Mouse (Mus musculus) forebrain, embryonic 12.5 days (tissue): Measurements from ENCODE around the gene Pold1. TPM values are rescaled to one million over a fixed set of nuclear protein-coding genes. Genes with fewer than 3 reads are reported as not detected.

Experiments used
- ATAC-seq: fragments of 200-750 bp; cut with Nextera tagmentation; 2 replicates; pipeline ENCODE4 v1.8.0; 2017; ENCODE audit warnings: moderate TSS enrichment; ENCODE audit not compliant: low FRiP score
- H3K27ac ChIP-seq: fragments of 300-500 bp; sonication (generic); 2 replicates; pipeline ENCODE4 v1.5.1; 2016; ENCODE audit warnings: mild to moderate bottlenecking
- H3K27me3 ChIP-seq: fragments of 300-500 bp; sonication (generic); 2 replicates; pipeline ENCODE4 v1.6.1; 2016; ENCODE audit warnings: mild to moderate bottlenecking
- H3K36me3 ChIP-seq: fragments of 300-500 bp; sonication (generic); replicated peaks from 2 replicates; pipeline ENCODE4 v1.6.1; 2016; ENCODE audit warnings: mild to moderate bottlenecking
- H3K4me1 ChIP-seq: fragments of 300-500 bp; sonication (generic); 2 replicates; pipeline ENCODE4 v1.6.1; 2016
- H3K4me2 ChIP-seq: fragments of 300-500 bp; sonication (generic); 2 replicates; pipeline ENCODE4 v1.6.1; 2016; ENCODE audit warnings: mild to moderate bottlenecking, moderate library complexity
- H3K4me3 ChIP-seq: fragments of 300-500 bp; sonication (generic); replicated peaks from 2 replicates; pipeline ENCODE4 v1.5.1; 2016; ENCODE audit warnings: mild to moderate bottlenecking
- H3K9ac ChIP-seq: fragments of 300-500 bp; sonication (generic); 2 replicates; pipeline ENCODE4 v1.6.1; 2016; ENCODE audit warnings: mild to moderate bottlenecking
- H3K9me3 ChIP-seq: fragments of 300-500 bp; sonication (generic); 2 replicates; pipeline ENCODE4 v1.6.1; 2016
- WGBS: fragments of 180-500 bp; shearing (Covaris S2); methylation state at CpG from one replicate; pipeline ENCODE4 v1.1.7; 2016; 5-methylcytosine and 5-hydroxymethylcytosine counted together
- polyA plus RNA-seq: library from polyadenylated mRNA; unstranded; fragments of >200 nt; fragmentation: Nextera tagmentation; extraction: Ambion mirVana; gene quantifications from 2 replicates; pipeline ENCODE4 v1.2.1, GENCODE M21; 2016

The Pold1 gene
- polyA plus RNA-seq, 1 experiment from 2014 or later, result 111 TPM

DNA sequence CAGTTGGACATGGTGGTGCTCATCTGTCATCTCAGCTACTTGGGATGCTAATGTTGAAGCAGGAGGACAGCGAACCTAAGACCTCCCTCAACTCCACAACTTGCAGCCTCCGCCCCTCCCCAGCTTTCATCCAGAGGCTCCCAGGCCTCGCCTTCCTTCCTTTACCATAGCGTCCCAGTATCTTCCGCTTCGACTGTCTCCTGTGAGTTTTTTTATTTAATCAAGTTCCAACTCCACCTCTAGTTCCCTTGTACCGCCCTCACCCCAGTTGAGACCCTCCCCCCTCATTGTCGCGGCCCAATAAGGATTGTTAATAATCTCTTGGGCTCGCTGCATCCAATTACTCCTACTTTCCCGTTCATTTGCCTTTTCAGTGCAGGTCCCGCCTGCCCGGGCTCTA, 41.3 kb upstream of the Pold1 start:
- Histone ChIP-seq H3K4me1 (peaks cover 72% of the 10 kb centered on the region), H3K4me3 (peak overlapping the region; percentile 67), H3K27ac (no peak overlapping the region), H3K9ac (no peak overlapping the region), H3K4me2 (peak overlapping the region; percentile 99), H3K9me3 (no peaks in the 10 kb centered on the region), H3K27me3 (peaks cover 71% of the 10 kb centered on the region), H3K36me3 (no peaks in the 10 kb centered on the region)
- 2% methylated on average over 13 of the region's 13 CpGs for WGBS
- no peak for ATAC-seq

DNA sequence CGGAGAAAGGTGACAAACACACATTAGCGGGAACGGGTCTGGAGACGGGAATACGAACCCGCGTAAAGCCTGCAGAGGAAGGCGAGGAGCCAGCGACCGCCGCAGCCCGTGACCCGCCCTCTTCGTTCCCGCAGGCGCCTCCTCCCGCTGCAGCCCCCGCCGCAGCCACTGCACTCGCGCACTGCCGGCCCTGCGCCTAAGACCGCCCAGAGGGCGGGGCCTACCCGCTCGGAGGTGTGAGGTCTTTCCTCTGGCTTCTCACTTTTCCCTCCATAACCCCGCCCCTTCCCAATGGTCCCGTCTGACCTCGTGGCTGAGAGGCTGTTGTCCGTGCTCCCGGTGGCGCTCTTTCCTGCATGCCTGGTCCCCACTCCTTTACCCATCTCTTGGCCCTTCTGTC, 40.5 kb upstream of the Pold1 start:
- Histone ChIP-seq H3K27ac (peak overlapping the region; percentile 25; the same call in 1 of the 2 replicates), H3K4me1 (peaks cover 70% of the 10 kb centered on the region), H3K27me3 (peaks cover 75% of the 10 kb centered on the region)

DNA sequence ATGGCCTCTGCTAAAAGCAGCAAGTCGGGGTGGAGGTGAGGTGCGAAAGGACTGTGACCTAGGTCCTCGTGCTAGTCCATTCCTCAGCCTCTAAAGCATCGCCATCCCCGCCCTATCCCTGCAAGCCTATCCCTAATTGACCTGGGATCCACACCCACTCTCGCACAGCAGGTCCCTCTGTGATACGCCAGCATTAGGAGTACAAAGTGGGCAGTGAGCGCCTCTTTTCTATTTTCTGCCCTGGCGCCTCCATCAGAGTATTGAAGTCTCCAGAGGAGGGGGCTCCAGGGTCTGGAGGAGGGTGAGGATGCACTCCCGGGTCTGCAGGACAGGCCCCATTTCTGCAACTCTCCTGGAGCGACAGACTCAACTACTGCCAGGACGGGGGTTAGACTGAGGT, 39.7 kb upstream of the Pold1 start:
- WGBS, result 7% methylated on average over 12 of the region's 12 CpGs
- Histone ChIP-seq H3K9ac (peak overlapping the region; percentile 56), H3K36me3 (no peaks in the 10 kb centered on the region), H3K9me3 (no peaks in the 10 kb centered on the region), H3K4me3 (peak overlapping the region; percentile 67), H3K27ac (no peak overlapping the region), H3K27me3 (peaks cover 71% of the 10 kb centered on the region), H3K4me1 (peaks cover 62% of the 10 kb centered on the region), H3K4me2 (peak overlapping the region; percentile 99)
- no peak for ATAC-seq

More for the DNA sequence above, 40.5 kb upstream of the Pold1 start:
- Histone ChIP-seq H3K4me2 (peak overlapping the region; percentile 99), H3K9ac (peak overlapping the region; percentile 56), H3K36me3 (no peaks in the 10 kb centered on the region), H3K9me3 (no peaks in the 10 kb centered on the region), H3K4me3 (peak overlapping the region; percentile 67)
- ATAC-seq, result peak; percentile 21
- under 1% methylated on average over 31 of the region's 33 CpGs for WGBS

GRCm38 (mm10) chr7:44587676-44588075, 39.0 kb upstream of the Pold1 start:
- 36% methylated on average over 6 of the region's 6 CpGs for WGBS
- Histone ChIP-seq H3K27me3 (peaks cover 66% of the 10 kb centered on the region), H3K36me3 (no peaks in the 10 kb centered on the region), H3K4me2 (peak overlapping the region; percentile 99), H3K9me3 (no peaks in the 10 kb centered on the region), H3K4me3 (peak overlapping the region; percentile 43), H3K9ac (no peak overlapping the region), H3K4me1 (peaks cover 56% of the 10 kb centered on the region), H3K27ac (no peak overlapping the region)
- ATAC-seq, result no peak

GRCm38 (mm10) chr7:44586930-44587329, 38.3 kb upstream of the Pold1 start:
- H3K27ac ChIP-seq, result no peak overlapping the region
- H3K4me3 ChIP-seq, result peak overlapping the region; percentile 43
- H3K4me1 ChIP-seq, result peaks cover 48% of the 10 kb centered on the region
- no peaks in the 10 kb centered on the region for H3K36me3 ChIP-seq
- WGBS, result under 1% methylated on average over 18 of the region's 18 CpGs
- ATAC-seq, result peak; percentile 55
- H3K4me2 ChIP-seq, result peak overlapping the region; percentile 99
- H3K9ac ChIP-seq, result peak overlapping the region; percentile 44
- peaks cover 63% of the 10 kb centered on the region for H3K27me3 ChIP-seq
- no peaks in the 10 kb centered on the region for H3K9me3 ChIP-seq

GRCm38 (mm10) chr7:44586518-44586917, 37.9 kb upstream of the Pold1 start:
- no peak overlapping the region for H3K27ac ChIP-seq
- WGBS, result 10% methylated on average over 19 of the region's 19 CpGs

DNA sequence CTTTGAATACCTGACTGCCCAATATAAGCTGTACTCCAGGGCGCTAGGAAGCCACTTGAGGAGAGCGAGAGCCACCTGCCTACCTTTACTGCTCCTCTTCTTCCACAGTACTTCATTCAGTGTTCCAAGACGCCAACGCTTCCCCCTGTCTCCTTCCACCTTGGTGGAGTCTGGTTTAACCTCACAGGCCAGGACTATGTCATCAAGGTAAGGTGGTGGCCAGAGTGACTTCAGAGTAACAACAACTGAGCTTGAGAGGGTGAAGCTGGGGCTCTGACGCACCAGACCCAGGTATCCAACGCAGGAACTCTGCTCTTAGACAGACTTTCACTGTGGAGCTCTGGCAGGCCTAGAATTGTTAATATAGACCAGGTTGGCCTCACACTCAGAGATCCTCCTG, 37.0 kb upstream of the Pold1 start:
- Histone ChIP-seq H3K4me2 (no peak overlapping the region), H3K9me3 (no peaks in the 10 kb centered on the region), H3K27ac (no peak overlapping the region), H3K9ac (no peak overlapping the region), H3K27me3 (peaks cover 59% of the 10 kb centered on the region), H3K4me3 (no peak overlapping the region), H3K36me3 (no peaks in the 10 kb centered on the region), H3K4me1 (peaks cover 37% of the 10 kb centered on the region)
- 90% methylated on average over 6 of the region's 6 CpGs for WGBS
- ATAC-seq, result no peak

More at GRCm38 (mm10) chr7:44586518-44586917, 37.9 kb upstream of the Pold1 start:
- no peaks in the 10 kb centered on the region for H3K36me3 ChIP-seq
- peaks cover 59% of the 10 kb centered on the region for H3K27me3 ChIP-seq
- peaks cover 44% of the 10 kb centered on the region for H3K4me1 ChIP-seq
- H3K4me2 ChIP-seq, result peak overlapping the region; percentile 99
- H3K9ac ChIP-seq, result peak overlapping the region; percentile 44
- ATAC-seq, result no peak
- H3K9me3 ChIP-seq, result no peaks in the 10 kb centered on the region
- peak overlapping the region; percentile 43 for H3K4me3 ChIP-seq

DNA sequence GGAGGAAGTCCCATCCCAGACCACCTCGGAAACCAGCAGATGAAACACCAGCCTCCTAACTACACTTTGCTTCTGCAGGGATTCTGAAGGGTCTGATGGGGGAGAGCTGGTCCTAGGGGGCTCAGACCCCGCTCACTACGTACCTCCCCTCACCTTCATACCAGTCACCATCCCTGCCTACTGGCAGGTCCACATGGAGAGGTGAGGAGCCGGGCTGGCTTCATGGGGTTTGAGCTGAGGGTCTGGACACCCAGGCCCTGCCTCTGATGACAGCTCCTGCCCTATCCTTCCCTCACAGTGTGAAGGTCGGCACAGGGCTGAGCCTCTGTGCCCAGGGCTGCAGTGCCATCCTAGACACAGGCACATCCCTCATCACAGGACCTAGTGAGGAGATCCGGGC, 36.3 kb upstream of the Pold1 start:
- 91% methylated on average over 6 of the region's 6 CpGs for WGBS
- H3K4me1 ChIP-seq, result peaks cover 31% of the 10 kb centered on the region
- no peak overlapping the region for H3K9ac ChIP-seq
- no peaks in the 10 kb centered on the region for H3K36me3 ChIP-seq
- H3K9me3 ChIP-seq, result no peaks in the 10 kb centered on the region
- no peak overlapping the region for H3K4me2 ChIP-seq
- H3K27ac ChIP-seq, result no peak overlapping the region
- H3K4me3 ChIP-seq, result no peak overlapping the region
- H3K27me3 ChIP-seq, result peaks cover 58% of the 10 kb centered on the region
- ATAC-seq, result no peak

DNA sequence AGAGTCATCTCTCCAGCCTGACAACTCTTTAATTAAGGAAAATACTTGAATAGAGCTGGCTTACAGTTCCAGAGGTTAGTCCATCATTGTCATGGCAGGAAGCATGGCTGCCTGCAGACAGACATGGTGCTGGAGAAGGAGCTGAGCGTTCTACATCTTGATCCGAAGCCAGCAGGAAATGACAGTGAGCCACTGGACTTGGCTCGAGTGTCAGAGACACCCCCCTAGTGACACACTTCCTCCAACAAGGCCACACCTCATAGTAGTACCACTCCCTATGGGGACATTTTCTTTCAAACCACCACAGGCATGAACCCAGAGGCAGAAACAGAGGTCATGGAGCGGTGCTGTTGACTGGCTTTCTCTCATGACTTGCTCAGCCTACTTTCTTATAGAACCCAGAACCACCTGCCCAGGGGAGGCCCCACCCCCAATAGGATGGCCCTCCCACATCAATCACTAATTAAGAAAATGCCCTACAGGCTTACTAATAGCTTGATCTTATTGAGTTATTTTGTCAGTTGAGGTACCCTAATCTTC, 35.7 kb upstream of the Pold1 start:
- Histone ChIP-seq H3K4me3 (no peak overlapping the region), H3K36me3 (no peaks in the 10 kb centered on the region), H3K27ac (no peak overlapping the region), H3K27me3 (peaks cover 52% of the 10 kb centered on the region), H3K9me3 (no peaks in the 10 kb centered on the region), H3K4me1 (peaks cover 25% of the 10 kb centered on the region), H3K9ac (no peak overlapping the region), H3K4me2 (no peak overlapping the region)
- 95% methylated on average over 4 of the region's 4 CpGs for WGBS
- no peak for ATAC-seq

DNA sequence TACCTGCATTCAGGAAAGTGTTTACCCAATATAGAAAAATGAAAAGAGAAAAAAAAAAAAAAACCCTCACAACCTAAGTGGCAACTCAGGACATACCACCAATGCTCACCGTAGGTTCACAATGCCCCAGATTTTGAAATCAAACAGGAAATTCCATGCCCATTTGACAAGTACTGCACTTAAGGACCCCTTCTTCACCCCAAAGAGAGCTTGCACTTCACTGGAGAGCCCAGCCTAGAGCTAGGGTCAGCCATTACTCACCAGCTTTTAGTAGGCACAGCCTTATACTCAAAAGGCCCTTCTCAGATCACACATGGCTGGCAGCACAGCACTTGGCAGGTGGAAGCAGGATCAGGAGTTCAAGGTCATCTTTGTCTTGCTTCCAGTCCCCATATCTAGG, 34.5 kb upstream of the Pold1 start:
- H3K36me3 ChIP-seq, result no peaks in the 10 kb centered on the region
- 0 out of 2 replicates have a peak, but pooled peaks cover 6% of the 10 kb centered on the region for H3K9me3 ChIP-seq
- H3K4me2 ChIP-seq, result no peak overlapping the region
- peaks cover 40% of the 10 kb centered on the region for H3K27me3 ChIP-seq
- H3K9ac ChIP-seq, result no peak overlapping the region
- WGBS, result 94% methylated on average over 1 of the region's 1 CpGs
- no peak overlapping the region for H3K27ac ChIP-seq
- H3K4me3 ChIP-seq, result no peak overlapping the region
- ATAC-seq, result no peak
- peaks cover 13% of the 10 kb centered on the region for H3K4me1 ChIP-seq

DNA sequence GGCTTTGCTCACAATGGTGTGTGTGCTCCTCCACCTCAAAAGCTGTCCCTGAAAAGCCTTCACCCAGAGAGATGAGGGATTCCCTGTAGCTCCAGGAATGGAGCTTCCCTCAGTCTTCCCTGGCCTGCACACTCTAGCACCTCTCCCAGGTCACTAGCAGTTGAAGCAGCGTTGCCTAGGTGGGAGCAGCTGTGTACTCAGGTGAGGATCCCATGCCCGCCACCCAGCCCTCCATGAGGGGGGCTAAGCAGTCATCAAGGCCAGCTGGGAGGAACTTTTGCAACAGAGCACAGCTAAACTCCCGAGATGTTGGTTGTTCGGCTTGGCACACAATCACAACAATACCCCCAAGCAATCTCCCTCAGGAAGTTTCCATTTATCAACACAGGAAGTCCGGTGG, 34.1 kb upstream of the Pold1 start:
- 88% methylated on average over 5 of the region's 5 CpGs for WGBS
- H3K27me3 ChIP-seq, result peaks cover 35% of the 10 kb centered on the region
- ATAC-seq, result no peak
- no peak overlapping the region for H3K4me2 ChIP-seq
- H3K9ac ChIP-seq, result no peak overlapping the region
- H3K36me3 ChIP-seq, result no peaks in the 10 kb centered on the region
- H3K27ac ChIP-seq, result no peak overlapping the region
- H3K4me3 ChIP-seq, result no peak overlapping the region
- H3K9me3 ChIP-seq, result 0 out of 2 replicates have a peak, but pooled peaks cover 6% of the 10 kb centered on the region
- peaks cover 8% of the 10 kb centered on the region for H3K4me1 ChIP-seq

DNA sequence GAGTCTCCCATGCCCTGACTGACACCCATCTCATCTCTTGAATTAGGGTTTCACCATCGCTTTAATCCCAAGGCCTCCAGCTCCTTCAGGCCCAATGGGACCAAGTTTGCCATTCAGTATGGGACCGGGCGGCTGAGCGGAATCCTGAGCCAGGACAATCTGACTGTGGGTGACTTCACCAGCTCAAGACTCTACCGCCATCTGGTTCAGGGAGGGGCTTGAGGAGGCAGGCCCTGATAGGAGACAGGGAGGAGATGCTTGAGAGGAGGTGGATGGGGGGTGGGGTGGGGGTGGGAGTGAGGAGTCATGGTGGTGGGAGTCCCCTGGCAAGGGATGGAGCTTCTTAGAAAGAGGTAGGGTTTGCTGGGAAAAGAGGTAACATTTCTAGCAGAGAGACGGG, 33.0 kb upstream of the Pold1 start:
- Histone ChIP-seq H3K36me3 (no peaks in the 10 kb centered on the region), H3K4me3 (no peak overlapping the region), H3K27ac (no peak overlapping the region), H3K9ac (no peak overlapping the region), H3K4me2 (no peak overlapping the region), H3K4me1 (no peaks in the 10 kb centered on the region), H3K27me3 (peaks cover 27% of the 10 kb centered on the region), H3K9me3 (0 out of 2 replicates have a peak, but pooled peaks cover 6% of the 10 kb centered on the region)
- WGBS, result 76% methylated on average over 6 of the region's 6 CpGs
- ATAC-seq, result no peak

GRCm38 (mm10) chr7:44576333-44576844, 27.7 kb upstream of the Pold1 start:
- H3K27me3 ChIP-seq, result 0 out of 2 replicates have a peak, but pooled peaks cover 10% of the 10 kb centered on the region
- no peaks in the 10 kb centered on the region for H3K36me3 ChIP-seq
- H3K4me1 ChIP-seq, result 0 out of 2 replicates have a peak, but pooled peaks cover 5% of the 10 kb centered on the region
- 59% methylated on average over 5 of the region's 5 CpGs for WGBS
- no peak overlapping the region for H3K4me2 ChIP-seq
- 0 out of 2 replicates have a peak, but pooled peaks cover 6% of the 10 kb centered on the region for H3K9me3 ChIP-seq
- no peak overlapping the region for H3K9ac ChIP-seq
- H3K27ac ChIP-seq, result no peak overlapping the region
- ATAC-seq, result no peak
- no peak overlapping the region for H3K4me3 ChIP-seq
